Mouse (Mus musculus): ENCODE data around the gene Hsd17b11. TPM values are rescaled to one million over a fixed set of nuclear protein-coding genes. Genes with fewer than 3 reads are reported as not detected.

Hsd17b11 gene
- polyA plus RNA-seq, 1 experiment from 2014 or later: 2.6 TPM

DNA sequence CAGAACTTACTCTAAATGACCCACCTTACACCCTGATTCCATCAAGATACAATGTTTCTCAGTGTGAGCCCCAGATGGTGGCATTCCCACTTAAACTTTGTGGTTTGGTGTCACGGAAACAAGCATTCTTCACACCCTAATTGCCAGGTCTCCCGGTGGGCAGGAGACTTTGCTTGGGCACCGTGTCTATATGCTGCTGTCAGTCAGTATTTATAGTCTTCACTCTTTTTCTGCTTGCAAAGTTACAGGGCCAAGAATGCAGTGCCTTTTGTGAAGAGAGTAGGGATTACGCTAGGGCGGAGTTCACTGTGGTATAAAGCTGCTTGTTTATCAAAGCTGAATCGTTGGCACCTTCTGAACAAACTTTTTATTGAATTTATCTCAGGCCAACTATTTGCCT lies 78.5 kb downstream of the Hsd17b11 start:
- H3K4me1 ChIP-seq (ENCODE audit: control insufficient read depth, insufficient read depth, low read length): peaks cover 9% of the 10 kb centered on the region; the same call in 1 of the 2 replicates
- WGBS: 22% methylated on average over 6 of the region's 6 CpGs
- H3K27ac ChIP-seq (ENCODE audit: low read length): no peak overlapping the region
- H3K9ac ChIP-seq (ENCODE audit: low read depth, low read length): no peak overlapping the region
- H3K9me3 ChIP-seq (replicated peaks; ENCODE audit: control insufficient read depth, low read length, poor library complexity, severe bottlenecking): no peaks in the 10 kb centered on the region
- peaks cover 2% of the 10 kb centered on the region; the same call in 1 of the 2 replicates for H3K27me3 ChIP-seq (ENCODE audit: control insufficient read depth, insufficient read depth, low read depth, low read length)
- no peak overlapping the region for H3K4me2 ChIP-seq (ENCODE audit: low read length)
- no peak for ATAC-seq
- H3K4me3 ChIP-seq (ENCODE audit: low read depth, low read length): no peak overlapping the region
- H3K36me3 ChIP-seq (ENCODE audit: control insufficient read depth, insufficient read depth, low read length): no peaks in the 10 kb centered on the region

DNA sequence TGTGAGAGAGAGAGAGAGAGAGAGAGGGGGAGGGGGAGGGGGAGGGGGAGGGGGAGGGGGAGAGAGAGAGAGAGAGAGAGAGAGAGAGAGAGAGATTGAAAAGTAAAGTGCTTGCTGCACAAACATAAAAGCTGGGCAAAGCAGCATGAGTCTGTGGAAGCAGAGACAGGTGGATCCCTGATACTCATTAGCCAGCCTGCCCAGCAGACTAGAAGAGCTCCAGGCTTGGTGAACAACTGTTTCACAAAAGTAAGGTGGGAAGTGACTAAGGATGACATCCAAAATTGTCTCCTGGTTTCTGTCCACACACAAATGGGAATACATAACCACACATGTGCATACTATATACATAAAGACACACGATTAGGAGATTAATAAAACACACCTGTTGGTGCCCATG lies 81.9 kb downstream of the Hsd17b11 start:
- WGBS: 71% methylated on average over 1 of the region's 1 CpGs

More for the DNA sequence above, 81.9 kb downstream of the Hsd17b11 start:
- peaks cover 9% of the 10 kb centered on the region; the same call in 1 of the 2 replicates for H3K4me1 ChIP-seq (ENCODE audit: control insufficient read depth, insufficient read depth, low read length)
- H3K27ac ChIP-seq (ENCODE audit: low read length): no peak overlapping the region
- H3K27me3 ChIP-seq (ENCODE audit: control insufficient read depth, insufficient read depth, low read depth, low read length): peaks cover 2% of the 10 kb centered on the region; the same call in 1 of the 2 replicates
- no peak overlapping the region for H3K4me3 ChIP-seq (ENCODE audit: low read depth, low read length)
- no peak for ATAC-seq
- H3K9me3 ChIP-seq (replicated peaks; ENCODE audit: control insufficient read depth, low read length, poor library complexity, severe bottlenecking): no peaks in the 10 kb centered on the region
- H3K4me2 ChIP-seq (ENCODE audit: low read length): no peak overlapping the region
- H3K9ac ChIP-seq (ENCODE audit: low read depth, low read length): no peak overlapping the region
- no peaks in the 10 kb centered on the region for H3K36me3 ChIP-seq (ENCODE audit: control insufficient read depth, insufficient read depth, low read length)

Small RNA genes within 50 kb of the gene (microRNA-seq; reads per million reads assigned to microRNA genes)
- gene Mir5619: 2.2 reads per million, percentile 8 among the genes with 10 or more reads in this experiment

Other genes with a start within 250 kb of the Hsd17b11 start
- gene Klhl8, start 110.7 kb downstream of the Hsd17b11 start, polyA plus RNA-seq (2015; fragmentation: Nextera tagmentation; extraction: Ambion mirVana): 49.6 and 49.7 TPM in 2 replicates
- gene Hsd17b13, start 44.5 kb downstream of the Hsd17b11 start, polyA plus RNA-seq (2015; fragmentation: Nextera tagmentation; extraction: Ambion mirVana): not detected in 2 replicates
- 59.3 and 60.6 TPM in 2 replicates for gene Nudt9, start 24.4 kb upstream of the Hsd17b11 start, polyA plus RNA-seq (2015; fragmentation: Nextera tagmentation; extraction: Ambion mirVana)
- 0.80 TPM in 1 of 2 replicates, not detected in the other for gene Gm17660, start 55.7 kb upstream of the Hsd17b11 start, polyA plus RNA-seq (2015; fragmentation: Nextera tagmentation; extraction: Ambion mirVana)
- gene Sparcl1, start 91.8 kb upstream of the Hsd17b11 start, polyA plus RNA-seq (2015; fragmentation: Nextera tagmentation; extraction: Ambion mirVana): 163 and 240 TPM in 2 replicates
- gene Dspp, start 148.8 kb upstream of the Hsd17b11 start, polyA plus RNA-seq (2015; fragmentation: Nextera tagmentation; extraction: Ambion mirVana): not detected in 2 replicates
- 0.21 and 1.6 TPM in 2 replicates for gene Dmp1, start 180.7 kb upstream of the Hsd17b11 start, polyA plus RNA-seq (2015; fragmentation: Nextera tagmentation; extraction: Ambion mirVana)

All from midbrain, embryonic 16.5 days (tissue).